Mouse (Mus musculus) megakaryocyte, embryonic 14.5 days (primary cell): ENCODE measurements around the gene Gclc.

ENCODE experiments used
- FLI1 ChIP-seq: IDR thresholded peaks from 2 replicates; pipeline ENCODE4 v1.6.1; 2012; ENCODE audit warnings: low read length, inconsistent platforms, mixed read lengths
- GATA1 ChIP-seq: IDR thresholded peaks from 3 replicates; pipeline ENCODE4 v1.6.1; 2012; ENCODE audit warnings: mixed read lengths, low read length, inconsistent platforms, borderline replicate concordance

DNA sequence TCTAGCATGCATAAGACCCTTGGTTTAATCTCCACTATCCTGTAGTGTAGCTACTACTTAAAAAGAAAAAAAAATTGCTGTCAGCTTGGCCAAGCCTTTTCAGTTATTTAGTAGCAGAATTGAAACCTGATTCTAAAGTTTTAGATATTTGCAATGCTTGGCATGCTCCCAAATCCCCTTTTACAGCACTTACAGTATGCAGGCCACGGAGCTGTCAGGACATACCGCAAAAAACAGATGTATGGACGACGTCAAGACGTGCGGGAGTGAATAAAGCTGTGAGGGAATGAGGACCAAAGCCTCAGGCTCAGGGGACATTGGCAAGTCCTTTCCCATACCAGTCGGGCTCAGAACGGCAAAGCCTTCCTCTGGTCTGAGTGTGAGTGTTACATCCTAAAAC is 4.1 kb downstream of the Gclc start:
- TF ChIP-seq GATA1 (no peak), FLI1 (no peak)
